Mouse (Mus musculus) forebrain, embryonic 16.5 days (tissue): ENCODE data around the gene 1810046K07Rik. TPM values are rescaled to one million over a fixed set of nuclear protein-coding genes. Genes with fewer than 3 reads are reported as not detected.

ENCODE experiments used
- ATAC-seq: fragments of 200-750 bp; cut with Nextera tagmentation; 2 replicates; pipeline ENCODE4 v1.8.0; 2017; ENCODE audit warnings: mild to moderate bottlenecking, moderate library complexity
- H3K27ac ChIP-seq: fragments of 300-500 bp; sonication (generic); 2 replicates; pipeline ENCODE4 v1.5.1; 2014; ENCODE audit warnings: low read length, control low read depth
- H3K27me3 ChIP-seq: fragments of 300-500 bp; sonication (generic); replicated peaks from 2 replicates; pipeline ENCODE4 v1.6.1; 2014; ENCODE audit warnings: low read length; ENCODE audit not compliant: control insufficient read depth, insufficient read depth
- H3K36me3 ChIP-seq: fragments of 300-500 bp; sonication (generic); 2 replicates; pipeline ENCODE4 v1.6.1; 2014; ENCODE audit not compliant: control insufficient read depth, insufficient read depth
- H3K4me1 ChIP-seq: fragments of 300-500 bp; sonication (generic); replicated peaks from 2 replicates; pipeline ENCODE4 v1.6.1; 2014; ENCODE audit warnings: low read length; ENCODE audit not compliant: control insufficient read depth, insufficient read depth
- H3K4me2 ChIP-seq: fragments of 300-500 bp; sonication (generic); 2 replicates; pipeline ENCODE4 v1.6.1; 2014; ENCODE audit warnings: mild to moderate bottlenecking, low read length, control low read depth
- H3K4me3 ChIP-seq: fragments of 300-500 bp; sonication (generic); replicated peaks from 2 replicates; pipeline ENCODE4 v1.5.1; 2014; ENCODE audit warnings: mild to moderate bottlenecking, low read length, control low read depth
- H3K9ac ChIP-seq: fragments of 300-500 bp; sonication (generic); replicated peaks from 2 replicates; pipeline ENCODE4 v1.6.1; 2014; ENCODE audit warnings: low read depth, low read length, control low read depth
- H3K9me3 ChIP-seq: fragments of 300-500 bp; sonication (generic); 2 replicates; pipeline ENCODE4 v1.6.1; 2016; ENCODE audit warnings: low read length; ENCODE audit not compliant: control insufficient read depth
- WGBS: fragments of 180-500 bp; shearing (Covaris S2); extraction: QIAGEN DNeasy Blood & Tissue Kit; methylation state at CpG from one replicate; pipeline ENCODE4 v1.1.7; 2014; 5-methylcytosine and 5-hydroxymethylcytosine counted together
- polyA plus RNA-seq: library from polyadenylated mRNA; unstranded; fragments of >200 nt; fragmentation: Nextera tagmentation; extraction: Ambion mirVana; gene quantifications from 2 replicates; pipeline ENCODE4 v1.2.1, GENCODE M21; 2015

The 1810046K07Rik gene
- polyA plus RNA-seq, 1 experiment from 2014 or later, result not detected

DNA sequence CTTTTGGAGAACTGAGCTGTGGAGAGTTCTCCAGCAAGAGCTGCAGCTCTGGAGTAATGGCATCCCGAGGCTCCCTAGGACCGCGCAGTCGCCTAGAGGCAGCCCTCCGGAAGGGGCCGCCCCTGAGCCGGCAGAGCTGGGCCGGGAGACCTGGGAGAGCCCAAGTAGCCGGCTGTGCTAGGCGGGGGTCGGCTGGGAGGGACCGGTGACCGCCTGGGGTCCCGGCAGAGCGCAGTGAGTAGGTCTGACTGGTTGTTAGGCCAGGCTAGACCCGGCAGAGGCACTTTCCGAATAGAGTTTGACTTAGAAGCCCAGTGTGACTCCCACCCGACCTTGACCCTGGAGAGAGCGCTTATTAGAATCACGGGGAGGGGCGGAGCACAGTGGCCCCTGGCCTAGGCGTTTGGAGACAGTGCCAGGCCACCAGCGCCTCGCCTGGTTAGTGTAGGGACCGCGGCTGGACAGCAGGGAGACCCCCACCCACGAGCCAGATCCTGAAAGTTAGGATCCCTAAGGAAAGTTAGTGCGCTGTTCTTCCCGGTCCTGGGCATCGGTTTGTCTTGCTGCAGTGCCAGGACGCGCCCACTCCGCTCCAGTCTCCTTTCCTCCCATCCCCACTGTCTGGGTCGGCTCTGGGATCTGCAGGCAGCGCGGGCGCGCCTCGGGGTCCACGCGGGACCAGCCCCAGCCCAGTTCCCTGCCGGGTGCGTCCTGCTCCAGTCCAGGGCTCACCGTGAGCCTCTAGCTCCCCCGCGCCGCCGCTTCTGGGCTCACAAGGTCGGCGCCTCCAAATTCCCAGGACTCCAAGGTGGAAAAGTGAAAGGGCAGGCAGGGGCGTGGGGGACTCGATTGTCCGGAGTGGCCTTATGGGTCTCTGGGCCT, 50.0 kb downstream of the 1810046K07Rik start, which contains the start of gene Colca2:
Gene Colca2, minus strand, starts transcription at position 70 of the 882 bp plus-strand sequence.
- peak within 1 kb of the TSS; percentile 55 for H3K9ac ChIP-seq
- no peak within 1 kb of the TSS for H3K27ac ChIP-seq
- H3K4me3 ChIP-seq, result peak within 1 kb of the TSS; percentile 51
- no peaks in the 10 kb centered on the region for H3K36me3 ChIP-seq
- peak; percentile 97 for ATAC-seq
- no peaks in the 10 kb centered on the region for H3K9me3 ChIP-seq
- WGBS, result under 1% methylated on average over 53 of the region's 53 CpGs
- H3K4me1 ChIP-seq, result peaks cover 14% of the 10 kb centered on the region
- H3K27me3 ChIP-seq, result peaks cover 6% of the 10 kb centered on the region
- peak within 1 kb of the TSS; percentile 86 for H3K4me2 ChIP-seq

GRCm38 (mm10) chr9:51277834-51278498, 50.8 kb downstream of the 1810046K07Rik start:
- H3K9ac ChIP-seq, result peak overlapping the region; percentile 55; the same call in 1 of the 2 replicates
- H3K36me3 ChIP-seq, result no peaks in the 10 kb centered on the region
- peak overlapping the region; percentile 51 for H3K4me3 ChIP-seq
- ATAC-seq, result no peak
- peaks cover 14% of the 10 kb centered on the region for H3K4me1 ChIP-seq
- H3K27ac ChIP-seq, result no peak overlapping the region
- peak overlapping the region; percentile 86 for H3K4me2 ChIP-seq
- no peaks in the 10 kb centered on the region for H3K9me3 ChIP-seq
- peaks cover 6% of the 10 kb centered on the region for H3K27me3 ChIP-seq
- WGBS, result 17% methylated on average over 13 of the region's 13 CpGs

GRCm38 (mm10) chr9:51274678-51275077, 54.0 kb downstream of the 1810046K07Rik start:
- Histone ChIP-seq H3K4me1 (peaks cover 14% of the 10 kb centered on the region), H3K27ac (no peak overlapping the region), H3K27me3 (peaks cover under 1% of the 10 kb centered on the region), H3K9ac (no peak overlapping the region), H3K36me3 (no peaks in the 10 kb centered on the region), H3K4me2 (no peak overlapping the region), H3K4me3 (no peak overlapping the region), H3K9me3 (no peaks in the 10 kb centered on the region)
- no peak for ATAC-seq
- 11% methylated on average over 4 of the region's 4 CpGs for WGBS

DNA sequence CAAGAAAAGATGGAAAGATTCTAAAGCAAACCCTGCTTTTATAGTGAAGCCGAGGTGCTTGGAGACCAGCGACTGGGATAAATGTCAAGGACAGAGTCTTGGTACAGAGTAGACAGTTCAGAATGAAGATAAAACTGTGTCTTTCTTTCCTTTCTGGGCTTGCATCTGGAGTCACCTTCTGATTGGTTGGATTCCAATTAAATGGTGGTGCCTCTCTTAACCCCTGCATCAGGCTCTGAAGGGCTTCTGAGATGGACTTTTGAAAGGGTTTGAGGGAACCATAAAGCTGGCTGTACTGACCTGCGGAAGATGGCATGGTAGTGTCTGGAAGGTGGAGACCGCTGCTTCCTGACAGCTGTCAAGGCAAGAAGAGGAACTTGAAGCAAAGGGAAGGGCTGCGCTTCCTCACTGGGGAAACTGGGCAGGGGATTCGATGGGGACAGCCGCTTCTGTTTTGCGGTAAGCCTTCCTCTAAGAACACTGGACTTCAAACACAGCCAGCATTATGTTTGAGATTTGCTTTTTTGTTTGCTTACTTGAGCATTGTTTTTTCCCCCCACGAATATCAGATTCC, 55.0 kb downstream of the 1810046K07Rik start:
- 72% methylated on average over 9 of the region's 9 CpGs for WGBS
- Histone ChIP-seq H3K27ac (no peak overlapping the region), H3K36me3 (no peaks in the 10 kb centered on the region), H3K4me3 (no peak overlapping the region), H3K9ac (no peak overlapping the region), H3K4me2 (no peak overlapping the region), H3K4me1 (peaks cover 8% of the 10 kb centered on the region), H3K9me3 (no peaks in the 10 kb centered on the region), H3K27me3 (no peaks in the 10 kb centered on the region; the same call in 1 of the 2 replicates)
- no peak for ATAC-seq

DNA sequence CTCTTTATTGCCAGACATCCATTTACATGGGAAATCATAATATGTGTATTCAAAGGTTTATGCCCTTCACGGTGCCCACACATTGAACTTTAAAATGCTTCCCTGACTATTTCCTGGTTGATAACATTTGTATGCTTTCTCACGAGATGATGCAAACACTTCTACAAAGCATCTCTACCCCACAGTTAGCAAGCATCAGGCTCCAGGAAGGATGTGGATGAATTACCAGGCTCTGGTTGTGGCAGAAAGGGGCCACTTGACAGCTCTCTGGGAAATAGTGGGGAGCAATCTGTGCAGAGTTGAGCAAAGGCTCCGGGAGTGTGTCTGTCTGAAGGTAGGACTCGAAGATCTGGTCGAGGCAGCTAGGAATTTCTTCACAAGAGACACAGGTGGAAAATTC, 56.6 kb downstream of the 1810046K07Rik start:
- H3K4me1 ChIP-seq, result no peaks in the 10 kb centered on the region
- no peaks in the 10 kb centered on the region for H3K27me3 ChIP-seq
- H3K4me2 ChIP-seq, result no peak overlapping the region
- WGBS, result 86% methylated on average over 5 of the region's 5 CpGs
- no peaks in the 10 kb centered on the region for H3K36me3 ChIP-seq
- no peak for ATAC-seq
- H3K9ac ChIP-seq, result no peak overlapping the region
- H3K9me3 ChIP-seq, result no peaks in the 10 kb centered on the region
- H3K27ac ChIP-seq, result no peak overlapping the region
- no peak overlapping the region for H3K4me3 ChIP-seq

GRCm38 (mm10) chr9:51271073-51271472, 57.6 kb downstream of the 1810046K07Rik start:
- H3K4me1 ChIP-seq, result no peaks in the 10 kb centered on the region
- H3K36me3 ChIP-seq, result no peaks in the 10 kb centered on the region
- no peak overlapping the region for H3K4me3 ChIP-seq
- no peak overlapping the region for H3K27ac ChIP-seq
- H3K9me3 ChIP-seq, result no peaks in the 10 kb centered on the region
- no peak overlapping the region for H3K9ac ChIP-seq
- H3K27me3 ChIP-seq, result no peaks in the 10 kb centered on the region
- no peak overlapping the region for H3K4me2 ChIP-seq
- no peak for ATAC-seq
- 46% methylated on average over 8 of the region's 8 CpGs for WGBS

GRCm38 (mm10) chr9:51268852-51269251, 59.9 kb downstream of the 1810046K07Rik start:
- Histone ChIP-seq H3K9me3 (no peaks in the 10 kb centered on the region), H3K27ac (no peak overlapping the region), H3K4me3 (no peak overlapping the region), H3K9ac (no peak overlapping the region), H3K4me1 (no peaks in the 10 kb centered on the region), H3K4me2 (no peak overlapping the region), H3K36me3 (no peaks in the 10 kb centered on the region), H3K27me3 (no peaks in the 10 kb centered on the region)
- 69% methylated on average over 5 of the region's 5 CpGs for WGBS
- ATAC-seq, result no peak

GRCm38 (mm10) chr9:51258426-51258825, 70.3 kb downstream of the 1810046K07Rik start:
- Histone ChIP-seq H3K4me1 (no peaks in the 10 kb centered on the region), H3K9ac (no peak overlapping the region), H3K9me3 (no peaks in the 10 kb centered on the region), H3K4me3 (no peak overlapping the region), H3K4me2 (no peak overlapping the region), H3K27ac (no peak overlapping the region), H3K27me3 (no peaks in the 10 kb centered on the region), H3K36me3 (no peaks in the 10 kb centered on the region)
- 85% methylated on average over 5 of the region's 5 CpGs for WGBS
- no peak for ATAC-seq
